In genomic region chr11:70309341-70309740, GRCm38 (mm10) we compare ENCODE assay signal across 10 mouse cellular contexts. TPM values are rescaled to one million over a fixed set of nuclear protein-coding genes. Genes with fewer than 3 reads are reported as not detected.
A peak's percentile ranks its signal among the peaks of the same experiment; 100 is the strongest.
DNase-seq lines count a peak whose midpoint lies in the region; ATAC-seq and TF ChIP-seq lines count a peak whose summit lies in the region.
"Had no signal": no experiment of that assay in that cellular context is flagged by ENCODE, and none has a peak within 500 bp of the region (broad histone marks: within the 10 kb centered on the region; RNA-seq: fewer than 3 reads in every experiment).

No protein-coding gene starts in this region.

- no peaks in the 10 kb centered on the region for H3K36me3 ChIP-seq in spleen, adult 2 months (ENCODE audit: control insufficient read depth, insufficient read depth, low read length)
- H3K36me3 ChIP-seq in forebrain, embryonic 13.5 days (ENCODE audit: poor library complexity, severe bottlenecking), result no peaks in the 10 kb centered on the region
- H3K36me3 ChIP-seq: hindbrain, embryonic 15.5 days; neural tube, embryonic 12.5 days had no signal

- WGBS in spleen, adult 2 months, result 9% methylated on average over 9 of the region's 9 CpGs
- 26% methylated on average over 9 of the region's 9 CpGs for WGBS in forebrain, embryonic 13.5 days

- no peak overlapping the region for H3K9ac ChIP-seq in forebrain, embryonic 13.5 days
- H3K9ac ChIP-seq: hindbrain, embryonic 15.5 days; neural tube, embryonic 12.5 days had no signal

- no peak overlapping the region for H3K4me3 ChIP-seq in spleen, adult 2 months (ENCODE audit: extremely low read depth, insufficient read depth, insufficient read length)
- H3K4me3 ChIP-seq in forebrain, embryonic 13.5 days, result no peak overlapping the region
- H3K4me3 ChIP-seq: hindbrain, embryonic 15.5 days; neural tube, embryonic 12.5 days had no signal

- no peaks in the 10 kb centered on the region for H3K27me3 ChIP-seq in spleen, adult 2 months (ENCODE audit: control insufficient read depth, insufficient read depth, low read length)
- H3K27me3 ChIP-seq in forebrain, embryonic 13.5 days, result no peaks in the 10 kb centered on the region; the same call in 1 of the 2 replicates
- H3K27me3 ChIP-seq: hindbrain, embryonic 15.5 days; neural tube, embryonic 12.5 days had no signal

- H3K4me1 ChIP-seq in spleen, adult 2 months (ENCODE audit: control insufficient read depth, insufficient read depth, insufficient read length), result peaks cover 6% of the 10 kb centered on the region; the same call in 1 of the 2 replicates
- H3K4me1 ChIP-seq in forebrain, embryonic 13.5 days, result no peaks in the 10 kb centered on the region
- H3K4me1 ChIP-seq: hindbrain, embryonic 15.5 days; neural tube, embryonic 12.5 days had no signal

- no peak overlapping the region for H3K27ac ChIP-seq in spleen, adult 2 months (ENCODE audit: insufficient read depth, low read length)
- H3K27ac ChIP-seq in forebrain, embryonic 13.5 days, result no peak overlapping the region
- H3K27ac ChIP-seq: hindbrain, embryonic 15.5 days; neural tube, embryonic 12.5 days had no signal

- no peaks in the 10 kb centered on the region for H3K9me3 ChIP-seq in forebrain, embryonic 13.5 days (replicated peaks)
- H3K9me3 ChIP-seq: hindbrain, embryonic 15.5 days; neural tube, embryonic 12.5 days had no signal

- peak; percentile 13 to 77 for DNase-seq in frontal cortex, adult 2 months (ENCODE audit: extremely low spot score in 1 of 2, low spot score in 1 of 2)
- DNase-seq in spleen, adult 2 months (ENCODE audit: low read depth in 1 of 2, low spot score in 2 of 2), result peak; percentile 16 to 41
- DNase-seq in spleen, adult 12 weeks (ENCODE audit: low spot score), result no peak
- DNase-seq in cerebellum, postnatal 25 days, result peak; percentile 24 to 68
- DNase-seq in kidney, postnatal 4 days, result peak; percentile 29 to 48

- TF ChIP-seq CTCF in spleen, adult 2 months (IDR thresholded peaks at IDR 0.05; ENCODE audit: extremely low read depth, insufficient read depth, insufficient read length, insufficient replicate concordance), result peak; percentile 23; the same call in 1 of the 2 replicates

- no peak for TF ChIP-seq POLR2A in spleen, adult 2 months (IDR thresholded peaks at IDR 0.05; ENCODE audit: low read depth, low read length)

- ATAC-seq in frontal cortex, adult (ENCODE audit: low TSS enrichment), result no peak
- 0 out of 2 replicates have a peak, but pooled peaks have one; percentile 42 for ATAC-seq in monocyte, adult 5-6 weeks (replicated peaks; ENCODE audit: insufficient number of reproducible peaks, low FRiP score, low TSS enrichment, poor library complexity, severe bottlenecking)
- no peak for ATAC-seq in forebrain, embryonic 13.5 days

- no peak overlapping the region for H3K4me2 ChIP-seq in forebrain, embryonic 13.5 days
- H3K4me2 ChIP-seq: hindbrain, embryonic 15.5 days; neural tube, embryonic 12.5 days had no signal

RNA-seq across cellular contexts. Expression of gene Alox12e, which starts 13.1 kb away (rescaled TPM):
- 0.13 and 0.24 TPM in 2 replicates for polyA plus RNA-seq in frontal cortex, adult 2 months (2012; rRNA removed)
- polyA plus RNA-seq in spleen, adult 2 months (2012; rRNA removed), result 0.12 and 0.13 TPM in 2 replicates
- total RNA-seq in monocyte, adult 5-6 weeks (2017), result 2.5 TPM in 1 of 3 replicates, not detected in the others
- not detected in 2 replicates for polyA plus RNA-seq in forebrain, embryonic 13.5 days (2015; fragmentation: Nextera tagmentation; extraction: Ambion mirVana)
- polyA plus RNA-seq: hindbrain, embryonic 15.5 days; neural tube, embryonic 12.5 days had no signal

RNA-seq across cellular contexts. Expression of gene Alox15, which starts 42.5 kb away (rescaled TPM):
- polyA plus RNA-seq in frontal cortex, adult 2 months (2012; rRNA removed), result 0.26 and 0.84 TPM in 2 replicates
- 2.5 and 4.1 TPM in 2 replicates for polyA plus RNA-seq in spleen, adult 2 months (2012; rRNA removed)
- total RNA-seq in monocyte, adult 5-6 weeks (2017), result 1.6 to 43.2 TPM (median 41.4 TPM) in 3 replicates
- polyA plus RNA-seq in forebrain, embryonic 13.5 days (2015; fragmentation: Nextera tagmentation; extraction: Ambion mirVana), result 0.15 TPM in 1 of 2 replicates, not detected in the other
- polyA plus RNA-seq: hindbrain, embryonic 15.5 days had no signal

RNA-seq across cellular contexts. Expression of gene Alox12, which starts 54.2 kb away (rescaled TPM):
- polyA plus RNA-seq in frontal cortex, adult 2 months (2012; rRNA removed), result 3.5 and 4.0 TPM in 2 replicates
- 21.1 and 21.4 TPM in 2 replicates for polyA plus RNA-seq in spleen, adult 2 months (2012; rRNA removed)
- total RNA-seq in monocyte, adult 5-6 weeks (2017), result 0.85 to 26.1 TPM (median 1.6 TPM) in 3 replicates
- 0.74 and 1.0 TPM in 2 replicates for polyA plus RNA-seq in forebrain, embryonic 13.5 days (2015; fragmentation: Nextera tagmentation; extraction: Ambion mirVana)
